Mouse (Mus musculus) embryonic facial prominence, embryonic 15.5 days (tissue): Measurements from ENCODE around the gene Trim63. TPM values are rescaled to one million over a fixed set of nuclear protein-coding genes. Genes with fewer than 3 reads are reported as not detected.
A peak's percentile ranks its signal among the peaks of the same experiment; 100 is the strongest.

Experiments used
- ATAC-seq: fragments of 200-750 bp; cut with Nextera tagmentation; 2 replicates; pipeline ENCODE4 v1.8.0; 2017; ENCODE audit warnings: low read depth, moderate TSS enrichment; ENCODE audit not compliant: insufficient number of reproducible peaks, low FRiP score, low TSS enrichment
- H3K27ac ChIP-seq: fragments of 300-500 bp; sonication (generic); replicated peaks from 2 replicates; pipeline ENCODE4 v1.5.1; 2015; ENCODE audit warnings: mild to moderate bottlenecking, inconsistent platforms
- H3K27me3 ChIP-seq: fragments of 300-500 bp; sonication (generic); 2 replicates; pipeline ENCODE4 v1.6.1; 2015; ENCODE audit warnings: inconsistent platforms
- H3K36me3 ChIP-seq: fragments of 300-500 bp; sonication (generic); 2 replicates; pipeline ENCODE4 v1.6.1; 2015; ENCODE audit warnings: mild to moderate bottlenecking, inconsistent platforms
- H3K4me1 ChIP-seq: fragments of 300-500 bp; sonication (generic); 2 replicates; pipeline ENCODE4 v1.6.1; 2015; ENCODE audit warnings: inconsistent platforms
- H3K4me2 ChIP-seq: fragments of 300-500 bp; sonication (generic); replicated peaks from 2 replicates; pipeline ENCODE4 v1.6.1; 2015; ENCODE audit warnings: mild to moderate bottlenecking, inconsistent platforms
- H3K4me3 ChIP-seq: fragments of 300-500 bp; sonication (generic); replicated peaks from 2 replicates; pipeline ENCODE4 v1.5.1; 2015; ENCODE audit warnings: mild to moderate bottlenecking, inconsistent platforms
- H3K9ac ChIP-seq: fragments of 300-500 bp; sonication (generic); 2 replicates; pipeline ENCODE4 v1.6.1; 2015; ENCODE audit warnings: inconsistent platforms
- H3K9me3 ChIP-seq: fragments of 300-500 bp; sonication (generic); replicated peaks from 2 replicates; pipeline ENCODE4 v1.6.1; 2016; ENCODE audit warnings: inconsistent platforms
- WGBS: fragments of 180-500 bp; shearing (Covaris S2); methylation state at CpG from one replicate; pipeline ENCODE4 v1.1.7; 2015; 5-methylcytosine and 5-hydroxymethylcytosine counted together
- polyA plus RNA-seq: library from polyadenylated mRNA; unstranded; fragments of >200 nt; fragmentation: Nextera tagmentation; extraction: Ambion mirVana; gene quantifications from 2 replicates; pipeline ENCODE4 v1.2.1, GENCODE M21; 2015

The Trim63 gene
- polyA plus RNA-seq, 1 experiment from 2014 or later: 6.3 TPM

GRCm38 (mm10) chr4:134353527-134354409 lies 38.8 kb downstream of the Trim63 start:
- no peak overlapping the region for H3K4me2 ChIP-seq
- no peak for ATAC-seq
- no peak overlapping the region for H3K4me3 ChIP-seq
- no peak overlapping the region for H3K9ac ChIP-seq
- 66% methylated on average over 5 of the region's 5 CpGs for WGBS
- no peak overlapping the region for H3K27ac ChIP-seq
- no peaks in the 10 kb centered on the region for H3K36me3 ChIP-seq
- H3K27me3 ChIP-seq: no peaks in the 10 kb centered on the region
- H3K4me1 ChIP-seq: peaks cover 37% of the 10 kb centered on the region
- no peaks in the 10 kb centered on the region for H3K9me3 ChIP-seq

- peak; percentile 44; the same call in 1 of the 2 replicates for ATAC-seq
- Histone ChIP-seq H3K9ac (no peak overlapping the region), H3K27ac (no peak overlapping the region), H3K36me3 (no peaks in the 10 kb centered on the region), H3K4me1 (peaks cover 37% of the 10 kb centered on the region), H3K4me3 (no peak overlapping the region), H3K27me3 (no peaks in the 10 kb centered on the region), H3K9me3 (no peaks in the 10 kb centered on the region), H3K4me2 (no peak overlapping the region)
- WGBS: 45% methylated on average over 16 of the region's 16 CpGs
These were observed 41.0 kb downstream of the Trim63 start for GRCm38 (mm10) chr4:134355841-134356452.

GRCm38 (mm10) chr4:134356591-134357460 lies 41.9 kb downstream of the Trim63 start:
- ATAC-seq: no peak
- no peak overlapping the region for H3K9ac ChIP-seq
- no peak overlapping the region for H3K27ac ChIP-seq
- no peaks in the 10 kb centered on the region for H3K9me3 ChIP-seq
- H3K4me2 ChIP-seq: peak overlapping the region; percentile 21
- 0 out of 2 replicates have a peak overlapping the region, but pooled peaks have one; percentile 3 for H3K4me3 ChIP-seq
- H3K4me1 ChIP-seq: peaks cover 33% of the 10 kb centered on the region
- no peaks in the 10 kb centered on the region for H3K27me3 ChIP-seq
- 16% methylated on average over 22 of the region's 22 CpGs for whole genome bisulfite sequencing
- H3K36me3 ChIP-seq: no peaks in the 10 kb centered on the region

- H3K27ac ChIP-seq: no peak overlapping the region
- peak overlapping the region; percentile 21; the same call in 1 of the 2 replicates for H3K4me2 ChIP-seq
- no peak for ATAC-seq
- no peaks in the 10 kb centered on the region for H3K27me3 ChIP-seq
- H3K36me3 ChIP-seq: no peaks in the 10 kb centered on the region
- H3K9ac ChIP-seq: no peak overlapping the region
- H3K4me3 ChIP-seq: no peak overlapping the region
- no peaks in the 10 kb centered on the region for H3K9me3 ChIP-seq
- peaks cover 27% of the 10 kb centered on the region for H3K4me1 ChIP-seq
- WGBS: 29% methylated on average over 17 of the region's 17 CpGs
These were observed 42.5 kb downstream of the Trim63 start for GRCm38 (mm10) chr4:134357461-134357771.

GRCm38 (mm10) chr4:134359649-134360048 lies 44.7 kb downstream of the Trim63 start:
- no peaks in the 10 kb centered on the region for H3K36me3 ChIP-seq
- H3K4me2 ChIP-seq: no peak overlapping the region
- H3K27me3 ChIP-seq: no peaks in the 10 kb centered on the region
- no peaks in the 10 kb centered on the region for H3K9me3 ChIP-seq
- 75% methylated on average over 6 of the region's 6 CpGs for WGBS
- no peak for ATAC-seq
- H3K4me1 ChIP-seq: peaks cover 30% of the 10 kb centered on the region
- no peak overlapping the region for H3K4me3 ChIP-seq
- H3K9ac ChIP-seq: no peak overlapping the region
- no peak overlapping the region for H3K27ac ChIP-seq

GRCm38 (mm10) chr4:134361215-134361614 lies 46.3 kb downstream of the Trim63 start:
- Histone ChIP-seq H3K4me3 (no peak overlapping the region), H3K4me1 (peaks cover 24% of the 10 kb centered on the region), H3K4me2 (no peak overlapping the region), H3K27ac (no peak overlapping the region), H3K27me3 (no peaks in the 10 kb centered on the region), H3K9ac (no peak overlapping the region), H3K36me3 (no peaks in the 10 kb centered on the region), H3K9me3 (no peaks in the 10 kb centered on the region)
- ATAC-seq: no peak
- 25% methylated on average over 5 of the region's 5 CpGs for WGBS

GRCm38 (mm10) chr4:134362124-134362523 lies 47.2 kb downstream of the Trim63 start:
- Histone ChIP-seq H3K9ac (no peak overlapping the region), H3K4me3 (no peak overlapping the region), H3K4me1 (peaks cover 15% of the 10 kb centered on the region), H3K4me2 (no peak overlapping the region), H3K9me3 (no peaks in the 10 kb centered on the region), H3K27me3 (no peaks in the 10 kb centered on the region), H3K36me3 (no peaks in the 10 kb centered on the region), H3K27ac (no peak overlapping the region)
- WGBS: 54% methylated on average over 9 of the region's 9 CpGs
- no peak for ATAC-seq

GRCm38 (mm10) chr4:134362586-134362985 lies 47.7 kb downstream of the Trim63 start:
- 0 out of 2 replicates have a peak overlapping the region, but pooled peaks have one; percentile 6 for H3K4me3 ChIP-seq
- peaks cover 10% of the 10 kb centered on the region; the same call in 1 of the 2 replicates for H3K4me1 ChIP-seq
- H3K4me2 ChIP-seq: peak overlapping the region; percentile 12; the same call in 1 of the 2 replicates
- no peak overlapping the region for H3K27ac ChIP-seq
- ATAC-seq: no peak
- no peaks in the 10 kb centered on the region for H3K9me3 ChIP-seq
- H3K27me3 ChIP-seq: no peaks in the 10 kb centered on the region
- 18% methylated on average over 9 of the region's 9 CpGs for WGBS
- H3K9ac ChIP-seq: no peak overlapping the region
- H3K36me3 ChIP-seq: no peaks in the 10 kb centered on the region

GRCm38 (mm10) chr4:134365280-134365679 lies 50.4 kb downstream of the Trim63 start:
- no peak overlapping the region for H3K4me2 ChIP-seq
- no peak overlapping the region for H3K9ac ChIP-seq
- H3K4me1 ChIP-seq: 0 out of 2 replicates have a peak, but pooled peaks cover 6% of the 10 kb centered on the region
- WGBS: 15% methylated on average over 5 of the region's 5 CpGs
- no peak overlapping the region for H3K27ac ChIP-seq
- peaks cover 11% of the 10 kb centered on the region for H3K27me3 ChIP-seq
- no peaks in the 10 kb centered on the region for H3K36me3 ChIP-seq
- no peaks in the 10 kb centered on the region for H3K9me3 ChIP-seq
- 0 out of 2 replicates have a peak, but pooled peaks have one; percentile 52 for ATAC-seq
- no peak overlapping the region for H3K4me3 ChIP-seq

GRCm38 (mm10) chr4:134370649-134371221 lies 55.8 kb downstream of the Trim63 start:
- H3K9me3 ChIP-seq: no peaks in the 10 kb centered on the region
- peaks cover 32% of the 10 kb centered on the region for H3K4me1 ChIP-seq
- H3K4me2 ChIP-seq: peak overlapping the region; percentile 98
- no peaks in the 10 kb centered on the region for H3K36me3 ChIP-seq
- under 1% methylated on average over 18 of the region's 18 CpGs for WGBS
- peak overlapping the region; percentile 54 for H3K4me3 ChIP-seq
- 0 out of 2 replicates have a peak overlapping the region, but pooled peaks have one; percentile 31 for H3K27ac ChIP-seq
- peaks cover 35% of the 10 kb centered on the region for H3K27me3 ChIP-seq
- ATAC-seq: no peak
- H3K9ac ChIP-seq: peak overlapping the region; percentile 21; the same call in 1 of the 2 replicates
